Mouse (Mus musculus): ENCODE data around the gene Clec3b.
A peak's percentile ranks its signal among the peaks of the same experiment; 100 is the strongest.

Gene Clec3b

GRCm38 (mm10) chr9:123153121-123153520 is 2.4 kb downstream of the Clec3b start:
- no peak for DNase-seq (ENCODE audit: low spot score)

DNA sequence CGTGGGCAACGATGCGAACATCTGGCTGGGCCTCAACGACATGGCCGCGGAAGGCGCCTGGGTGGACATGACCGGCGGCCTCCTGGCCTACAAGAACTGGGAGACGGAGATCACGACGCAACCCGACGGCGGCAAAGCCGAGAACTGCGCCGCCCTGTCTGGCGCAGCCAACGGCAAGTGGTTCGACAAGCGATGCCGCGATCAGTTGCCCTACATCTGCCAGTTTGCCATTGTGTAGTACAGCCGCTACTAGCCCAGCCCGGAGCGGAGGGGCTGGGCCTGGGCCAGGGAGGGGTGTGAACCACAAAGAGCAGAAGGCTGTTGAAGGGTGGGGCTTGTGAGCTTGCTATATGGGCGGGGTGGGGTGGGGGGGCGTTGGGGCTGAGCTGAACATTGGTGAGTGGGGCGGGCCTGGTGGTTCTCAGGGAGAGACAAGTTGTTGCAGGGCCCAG is 6.2 kb downstream of the Clec3b start:
- peak; percentile 79 for DNase-seq (ENCODE audit: low spot score)

DNA sequence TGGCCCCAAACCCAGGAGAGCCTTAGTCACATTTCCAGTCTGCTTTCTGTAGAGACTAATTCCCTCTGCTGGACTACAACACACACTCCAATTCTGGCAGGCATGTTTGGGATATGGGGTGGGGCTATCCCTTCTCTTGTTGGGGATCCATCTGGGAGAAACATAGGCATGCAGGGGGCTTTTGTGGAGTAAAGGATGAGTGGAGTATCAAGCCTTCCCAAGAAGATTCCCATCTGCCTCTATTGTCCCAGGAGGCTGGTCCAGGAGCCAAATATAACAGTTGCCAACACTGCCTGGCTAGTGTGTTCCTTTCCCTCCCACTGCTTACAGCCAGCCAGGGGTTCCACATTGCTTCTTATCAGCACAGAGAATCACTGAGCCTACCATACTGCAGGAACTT is 7.0 kb downstream of the Clec3b start:
- no peak for DNase-seq (ENCODE audit: low spot score)

GRCm38 (mm10) chr9:123158125-123158836 is 7.5 kb downstream of the Clec3b start:
- no peak for DNase-seq (ENCODE audit: low spot score)

DNA sequence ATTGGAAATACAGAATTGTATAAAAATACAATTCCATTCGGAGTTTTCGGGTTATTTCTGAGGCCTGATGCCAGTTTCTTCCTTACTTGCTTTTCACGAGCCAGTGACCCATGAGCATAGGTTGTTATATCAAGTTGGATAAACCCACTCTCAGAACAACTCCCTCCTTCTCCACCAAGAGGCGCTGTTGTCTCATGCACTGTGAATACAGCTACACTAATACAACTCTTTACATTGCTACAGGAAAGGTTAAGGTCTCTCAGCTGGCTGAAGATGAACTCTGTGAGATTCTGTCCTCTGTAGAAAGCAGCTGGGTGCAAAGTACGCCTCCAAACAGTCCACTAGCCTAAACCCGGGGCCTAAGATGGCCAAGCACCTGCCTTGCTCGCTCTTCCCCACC is 8.6 kb downstream of the Clec3b start:
- DNase-seq (ENCODE audit: low spot score), result peak; percentile 81

GRCm38 (mm10) chr9:123161792-123162191 is 11.0 kb downstream of the Clec3b start:
- DNase-seq (ENCODE audit: low spot score), result no peak

GRCm38 (mm10) chr9:123162985-123163694 is 12.4 kb downstream of the Clec3b start:
- no peak for DNase-seq (ENCODE audit: low spot score)

GRCm38 (mm10) chr9:123165781-123166443 is 15.2 kb downstream of the Clec3b start:
- DNase-seq (ENCODE audit: low spot score), result no peak

- no peak for DNase-seq (ENCODE audit: low spot score)
Observed at GRCm38 (mm10) chr9:123173760-123174159, 23.0 kb downstream of the Clec3b start.

DNA sequence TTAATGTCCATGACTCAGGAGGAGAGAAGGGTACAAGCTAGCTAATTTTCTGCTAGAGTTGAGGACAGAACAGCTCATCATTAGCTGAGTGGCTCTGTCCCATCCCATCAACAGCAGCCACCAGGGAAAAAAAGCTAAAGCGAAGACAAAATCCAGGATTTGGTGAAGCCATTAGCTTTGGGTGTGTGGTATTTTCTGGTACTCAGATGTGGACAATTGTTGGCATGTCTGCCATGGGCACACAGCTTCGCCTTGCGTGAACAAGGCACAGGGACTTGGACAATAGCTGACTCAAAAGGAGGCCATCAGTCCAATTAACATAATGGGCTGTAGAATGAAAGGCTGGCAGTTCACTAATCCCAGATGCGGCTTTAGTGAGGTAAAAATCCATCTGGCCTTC is 23.6 kb downstream of the Clec3b start:
- no peak for DNase-seq (ENCODE audit: low spot score)

DNA sequence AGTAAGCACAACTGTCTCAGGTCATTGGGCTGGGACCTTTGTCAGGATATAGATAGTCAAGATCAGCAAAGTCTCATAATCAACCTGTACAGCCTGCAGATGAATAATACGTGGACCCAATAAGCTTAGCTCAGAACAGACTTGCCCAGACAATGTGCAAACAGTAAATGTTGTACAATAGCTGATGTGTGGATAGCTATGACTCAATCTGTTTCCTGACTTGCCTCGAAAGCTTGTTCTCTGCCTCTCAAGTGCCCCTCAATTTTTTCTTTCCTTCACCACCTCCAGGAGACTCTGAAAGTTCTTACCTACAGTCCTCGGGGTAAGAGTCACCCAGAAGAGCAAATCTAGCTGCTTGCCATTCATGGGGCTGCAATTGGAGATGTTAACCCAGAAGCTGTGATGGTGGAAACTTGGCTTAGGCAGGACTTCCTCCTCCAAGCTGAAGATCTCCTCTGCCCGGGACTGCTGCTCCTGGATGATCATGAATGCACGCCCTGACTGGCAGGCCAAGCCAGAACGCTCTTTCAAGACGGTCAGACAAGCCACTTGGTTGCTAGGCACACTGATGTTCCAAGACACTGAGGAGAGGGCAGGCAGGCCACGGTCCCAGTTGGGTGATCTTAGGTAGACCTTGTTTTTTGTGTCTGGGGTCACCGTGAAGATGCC is 26.8 kb downstream of the Clec3b start:
- no peak for DNase-seq (ENCODE audit: low spot score)

- DNase-seq (ENCODE audit: low spot score), result no peak
Observed at GRCm38 (mm10) chr9:123180003-123180402, 29.3 kb downstream of the Clec3b start.

DNA sequence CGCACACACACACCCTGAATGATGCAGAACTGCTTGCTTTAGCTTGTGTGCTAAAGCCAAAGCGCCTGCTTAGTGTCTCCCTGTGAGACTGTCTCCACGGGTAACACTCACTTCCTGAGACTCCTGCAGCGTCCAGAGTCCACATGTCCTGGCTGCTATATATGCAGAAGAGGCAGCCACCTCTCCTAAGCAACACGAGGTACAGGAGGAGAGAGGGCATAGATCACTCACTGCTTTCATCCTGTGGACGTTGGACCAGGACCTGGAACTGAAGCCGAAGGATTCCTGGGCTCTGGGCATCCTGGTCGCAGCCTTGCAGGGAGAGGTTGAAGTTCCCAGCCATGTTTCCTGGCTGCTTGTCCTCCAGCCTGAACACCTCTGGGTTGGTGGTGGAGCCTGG is 32.5 kb downstream of the Clec3b start:
- no peak for DNase-seq (ENCODE audit: low spot score)

- no peak for DNase-seq (ENCODE audit: low spot score)
Observed at GRCm38 (mm10) chr9:123185546-123185945, 34.8 kb downstream of the Clec3b start.

DNA sequence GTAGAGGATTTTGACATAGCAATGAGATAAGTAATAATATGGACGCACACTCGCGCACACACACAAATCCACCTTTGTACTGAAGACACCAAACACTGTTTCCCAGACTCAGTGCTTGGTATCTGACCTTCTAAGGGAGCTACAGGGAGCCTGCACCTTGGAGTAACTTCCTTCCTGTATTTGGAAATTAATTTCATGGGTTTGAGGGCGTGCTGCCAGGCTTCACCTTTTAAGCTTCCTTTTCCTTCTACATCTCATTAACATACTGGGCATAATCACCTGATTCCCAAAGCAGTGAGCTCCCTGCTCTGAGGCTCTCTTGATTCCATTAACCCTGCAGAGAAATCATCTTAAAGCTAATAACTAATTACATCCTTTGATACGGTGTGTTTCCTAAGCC is 35.4 kb downstream of the Clec3b start:
- DNase-seq (ENCODE audit: low spot score), result no peak

DNA sequence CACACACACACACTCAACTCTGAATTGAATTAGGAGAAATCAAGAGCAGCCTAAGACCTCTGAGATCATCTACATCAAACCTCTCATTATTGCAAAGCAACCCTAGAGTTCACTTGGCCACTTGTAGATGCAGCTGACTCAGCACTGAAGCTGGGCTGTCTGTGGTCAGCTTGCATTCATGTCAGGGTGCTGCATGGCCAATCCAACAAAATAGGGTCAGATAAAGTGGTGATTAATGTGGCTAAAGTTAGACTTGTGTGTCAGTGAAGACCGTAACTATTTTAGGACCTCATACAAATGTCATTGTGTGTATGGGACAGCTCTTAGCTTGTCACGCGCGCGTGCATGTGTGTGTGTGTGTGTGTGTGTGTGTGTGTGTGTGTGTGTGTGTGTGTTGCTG is 36.8 kb downstream of the Clec3b start:
- DNase-seq (ENCODE audit: low spot score), result no peak

DNA sequence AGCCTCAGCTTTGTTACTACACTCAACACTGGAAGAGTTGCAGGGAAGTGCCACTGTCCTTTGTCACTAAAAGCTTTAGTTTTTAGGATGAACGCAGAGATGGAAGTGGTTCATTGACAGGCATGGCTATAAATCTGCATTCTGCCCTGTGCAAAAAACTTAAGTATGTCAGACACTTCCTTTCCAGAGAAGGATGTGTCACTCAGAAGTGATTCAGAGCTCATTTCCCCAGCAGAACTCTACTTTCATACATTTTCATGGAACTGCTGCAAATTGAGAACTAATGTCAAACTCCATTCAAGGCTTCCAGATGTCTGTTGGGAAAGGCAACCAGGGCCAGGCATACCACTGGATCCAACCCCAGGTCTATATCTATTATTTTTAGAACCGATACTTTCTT is 37.5 kb downstream of the Clec3b start:
- DNase-seq (ENCODE audit: low spot score), result no peak

GRCm38 (mm10) chr9:123200116-123200515 is 49.4 kb downstream of the Clec3b start:
- DNase-seq (ENCODE audit: low spot score), result no peak

DNA sequence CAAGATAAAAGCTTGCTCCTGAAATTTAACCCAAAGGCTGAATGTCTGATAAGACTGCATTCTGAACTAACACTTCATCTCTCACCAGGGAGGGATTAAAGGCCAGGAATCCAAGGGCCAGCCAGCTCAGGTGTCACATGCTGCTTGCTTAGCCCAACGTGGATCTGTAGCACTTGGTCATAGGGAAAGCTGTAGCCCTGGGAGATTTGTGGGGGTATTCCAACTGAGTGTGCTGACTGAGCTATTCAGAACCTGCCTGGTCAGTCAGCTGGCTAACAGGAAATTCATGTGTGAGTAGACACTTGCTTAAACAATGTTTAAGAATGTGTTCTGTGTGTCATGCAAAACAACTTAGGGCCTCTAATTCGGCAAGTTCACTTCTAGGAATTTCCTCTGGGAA is 55.8 kb downstream of the Clec3b start:
- DNase-seq (ENCODE audit: low spot score), result no peak

- no peak for DNase-seq (ENCODE audit: low spot score)
Observed at GRCm38 (mm10) chr9:123206948-123207347, 56.2 kb downstream of the Clec3b start.
